Mouse (Mus musculus) brain, embryonic 14.5 days (tissue): ENCODE data around the gene AL607142.1. TPM values are rescaled to one million over a fixed set of nuclear protein-coding genes. Genes with fewer than 3 reads are reported as not detected.
A peak's percentile ranks its signal among the peaks of the same experiment; 100 is the strongest.

Source experiments
- DNase-seq: peaks from one replicate; pipeline ENCODE4 v3.0.0-alpha.2; 2011; ENCODE audit warnings: low read depth
- CTCF ChIP-seq: fragments of 200-500 bp; IDR thresholded peaks from 2 replicates; pipeline ENCODE4 v1.5.1; 2012; ENCODE audit warnings: inconsistent platforms, mild to moderate bottlenecking, moderate library complexity, borderline replicate concordance; ENCODE audit not compliant: insufficient read depth, insufficient read length; ENCODE audit errors: extremely low read depth
- POLR2A ChIP-seq: fragments of 200-500 bp; IDR thresholded peaks from 2 replicates; pipeline ENCODE4 v1.6.1; 2012; ENCODE audit warnings: mild to moderate bottlenecking, inconsistent platforms, borderline replicate concordance; ENCODE audit not compliant: poor library complexity, insufficient read depth, insufficient read length, severe bottlenecking; ENCODE audit errors: extremely low read depth
- polyA plus RNA-seq: library from polyadenylated mRNA; depleted of rRNA; stranded (reverse); fragments of >200 nt; gene quantifications from 2 replicates; pipeline ENCODE4 v1.2.3, GENCODE M21; 2012

The AL607142.1 gene
- polyA plus RNA-seq, 1 experiment = not detected

DNA sequence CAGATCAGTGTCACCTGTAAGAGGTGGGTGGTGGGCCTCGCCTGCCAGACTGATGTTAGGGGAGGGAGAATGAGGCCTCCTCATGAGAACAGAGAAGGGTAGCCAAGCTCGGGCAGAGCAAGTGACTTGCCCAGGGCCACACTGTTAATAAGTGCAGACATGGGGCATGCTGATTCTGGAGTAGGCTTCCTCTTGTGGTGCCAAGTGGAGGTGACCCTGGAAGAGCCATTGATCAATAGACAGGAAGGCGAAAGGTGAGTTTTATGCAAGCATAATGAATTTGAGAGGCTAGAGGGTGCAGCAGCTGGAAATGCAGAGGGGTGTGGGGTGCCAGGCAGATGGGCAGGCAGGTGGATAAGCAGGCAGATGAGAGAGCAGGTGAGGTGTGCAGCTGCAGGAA lies 6.6 kb downstream of the AL607142.1 start:
- TF ChIP-seq POLR2A = no peak
- TF ChIP-seq CTCF = no peak
- DNase-seq = no peak

GRCm38 (mm10) chr4:120071842-120072507 lies 7.2 kb downstream of the AL607142.1 start:
- TF ChIP-seq POLR2A (no peak), CTCF (no peak)
- no peak for DNase-seq

- TF ChIP-seq CTCF = no peak
- no peak for TF ChIP-seq POLR2A
- DNase-seq = peak; percentile 76
These were observed 9.3 kb downstream of the AL607142.1 start for GRCm38 (mm10) chr4:120074061-120074460.

DNA sequence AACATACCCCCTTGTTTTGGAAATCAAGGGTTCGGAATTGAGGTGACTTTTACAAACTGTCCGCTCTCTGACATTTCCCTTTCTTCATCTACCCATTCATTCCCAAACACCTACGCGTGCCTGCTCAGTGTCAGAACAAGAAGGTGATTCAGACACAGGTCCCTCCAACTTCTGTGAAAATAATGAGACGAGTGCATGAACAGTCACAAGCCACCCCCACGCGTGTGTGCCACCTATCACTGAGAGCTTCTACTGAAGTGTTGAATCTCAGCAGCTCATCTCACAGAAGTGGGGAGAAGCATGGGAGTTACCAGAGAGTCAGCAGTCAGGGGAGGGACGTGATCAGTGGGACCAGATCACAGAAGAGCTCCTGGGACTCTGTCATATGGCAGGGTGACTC lies 12.5 kb downstream of the AL607142.1 start:
- DNase-seq = no peak

GRCm38 (mm10) chr4:120082527-120082926 lies 17.7 kb downstream of the AL607142.1 start:
- no peak for TF ChIP-seq CTCF
- TF ChIP-seq POLR2A = no peak
- no peak for DNase-seq

More for the DNA sequence above, 12.5 kb downstream of the AL607142.1 start:
- TF ChIP-seq POLR2A (no peak), CTCF (no peak)

DNA sequence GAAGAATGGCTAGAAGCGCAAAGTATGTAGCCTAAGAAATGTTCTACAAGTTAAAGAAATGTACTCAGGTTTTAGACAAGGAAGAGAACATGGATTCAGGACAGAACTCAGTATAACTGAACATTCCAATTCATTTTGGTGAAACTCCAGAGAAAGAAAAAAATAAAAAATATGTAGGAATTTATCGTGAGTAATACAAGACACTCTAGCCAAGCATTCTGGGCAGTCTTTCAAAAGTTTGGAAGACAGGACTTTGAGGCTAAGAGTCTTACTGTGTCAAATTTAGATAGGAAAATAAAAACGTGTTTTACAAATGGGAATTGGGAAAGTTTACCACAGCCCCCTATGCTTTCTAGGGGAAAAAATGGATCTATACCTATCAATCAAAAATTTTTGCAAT lies 18.9 kb downstream of the AL607142.1 start:
- TF ChIP-seq POLR2A (no peak), CTCF (no peak)
- no peak for DNase-seq

DNA sequence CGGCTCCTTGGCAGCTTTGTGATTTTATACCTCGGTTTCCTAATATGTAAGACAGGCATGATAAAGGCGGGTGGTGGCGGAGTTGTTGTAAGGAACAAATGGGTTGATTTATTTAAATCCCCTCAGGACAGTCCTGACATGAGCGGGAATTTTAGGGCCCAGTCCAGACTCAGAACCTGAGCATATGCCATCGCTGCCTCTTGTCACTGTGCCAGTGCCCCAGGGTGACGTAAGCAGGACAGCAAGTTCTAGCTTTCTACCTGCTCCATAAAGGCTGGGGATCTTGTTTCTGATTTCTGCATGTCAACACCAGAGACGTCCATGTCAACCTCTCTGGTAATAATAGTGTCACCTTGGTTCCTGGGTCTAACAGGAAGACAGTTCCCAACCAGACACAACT lies 24.7 kb downstream of the AL607142.1 start:
- DNase-seq = no peak
- no peak for TF ChIP-seq CTCF
- TF ChIP-seq POLR2A = no peak

GRCm38 (mm10) chr4:120091997-120092783 lies 27.4 kb downstream of the AL607142.1 start:
- TF ChIP-seq CTCF (no peak), POLR2A (no peak)
- DNase-seq = no peak

GRCm38 (mm10) chr4:120096935-120097334 lies 32.1 kb downstream of the AL607142.1 start:
- DNase-seq = no peak
- no peak for TF ChIP-seq POLR2A
- no peak for TF ChIP-seq CTCF

GRCm38 (mm10) chr4:120101186-120101585 lies 36.4 kb downstream of the AL607142.1 start:
- TF ChIP-seq CTCF = no peak
- TF ChIP-seq POLR2A = no peak
- DNase-seq = no peak

- no peak for TF ChIP-seq POLR2A
- TF ChIP-seq CTCF = peak; percentile 76
- peak; percentile 61 for DNase-seq
These were observed 39.8 kb downstream of the AL607142.1 start for GRCm38 (mm10) chr4:120104599-120104998.
